Mouse (Mus musculus) liver, embryonic 14 days (tissue): ENCODE data around the gene Acadm. TPM values are rescaled to one million over a fixed set of nuclear protein-coding genes. Genes with fewer than 3 reads are reported as not detected.

ENCODE experiments used
- polyA plus RNA-seq: library from polyadenylated mRNA; depleted of rRNA; stranded (reverse); fragments of >200 nt; gene quantifications from 2 replicates; pipeline ENCODE4 v1.2.3, GENCODE M21; 2012; rRNA removed

Acadm gene
- 43.6 and 49.8 TPM in 2 replicates for polyA plus RNA-seq

GRCm38 (mm10) chr3:153944335-153944990 lies at the start of gene Acadm:
Acadm (minus strand) TSS chr3:153944632.

GRCm38 (mm10) chr3:153973171-153973948 lies 28.9 kb upstream of the Acadm start, which contains the start of gene Slc44a5:
Slc44a5 (plus strand) TSS chr3:153973436.

GRCm38 (mm10) chr3:153912546-153913509 lies 31.6 kb downstream of the Acadm start, which contains the start of gene Rabggtb:
Rabggtb (minus strand) TSS chr3:153913009.

GRCm38 (mm10) chr3:153906136-153906871 lies 38.1 kb downstream of the Acadm start, which contains the start of gene Msh4:
Msh4 (minus strand) TSS chr3:153906138.

Other genes with a start within 250 kb of the Acadm start
- 2.4 TPM in 2 replicates for gene St6galnac3, start 219.5 kb downstream of the Acadm start, polyA plus RNA-seq
- gene Asb17, start 100.4 kb downstream of the Acadm start, polyA plus RNA-seq: 1.3 and 1.5 TPM in 2 replicates
- gene Msh4, start 38.5 kb downstream of the Acadm start, polyA plus RNA-seq: 0.01 and 0.03 TPM in 2 replicates
- gene Rabggtb, start 31.6 kb downstream of the Acadm start, polyA plus RNA-seq: 89.0 and 98.2 TPM in 2 replicates
- gene Slc44a5, start 28.8 kb upstream of the Acadm start, polyA plus RNA-seq: 0.41 and 0.48 TPM in 2 replicates